In the genomic region with DNA sequence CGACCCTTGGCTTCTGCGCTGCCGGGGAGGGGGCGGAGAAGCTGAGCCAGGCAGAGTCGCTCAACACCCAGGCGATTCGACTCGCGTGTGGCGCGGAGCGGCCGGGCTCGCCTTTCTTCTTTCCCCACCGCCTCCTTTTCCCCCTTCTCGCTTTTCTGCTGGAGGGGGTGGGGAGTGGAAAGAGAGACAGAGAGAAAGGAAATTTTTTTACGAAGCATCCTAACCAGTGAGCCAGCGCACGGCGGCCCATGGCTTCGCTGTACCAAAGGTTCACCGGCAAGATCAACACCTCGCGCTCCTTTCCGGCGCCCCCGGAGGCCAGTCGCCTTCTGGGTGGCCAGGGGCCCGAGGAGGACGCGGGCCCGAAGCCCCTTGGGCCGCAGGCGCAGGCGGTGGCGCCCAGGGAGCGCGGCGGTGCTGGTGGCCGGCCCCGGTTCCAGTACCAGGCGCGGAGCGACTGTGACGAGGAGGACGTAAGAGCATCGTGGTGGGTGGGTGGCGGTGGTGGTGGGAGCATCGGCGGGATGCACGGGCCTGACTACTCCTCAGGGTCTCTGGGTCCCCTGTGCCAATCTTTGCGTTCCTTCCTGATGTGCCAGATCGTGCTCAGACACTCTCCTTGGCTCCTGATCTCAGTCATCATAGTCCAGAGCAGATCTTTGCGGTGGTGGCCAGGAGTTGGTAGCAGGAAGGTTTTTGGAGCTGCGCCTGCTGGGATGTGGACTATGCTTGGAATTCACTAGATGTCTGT, we compare ENCODE assay signal across 8 mouse cellular contexts.
DNase-seq lines count a peak whose midpoint lies in the region; ATAC-seq lines count a peak whose summit lies in the region.

No protein-coding gene starts in this region.

- H3K4me2 ChIP-seq in kidney, embryonic 14.5 days (replicated peaks; ENCODE audit: low read depth, low read length): peak overlapping the region; percentile 71
- peak overlapping the region; percentile 31 for H3K4me2 ChIP-seq in limb, embryonic 15.5 days
- peak overlapping the region; percentile 35 for H3K4me2 ChIP-seq in stomach, embryonic 14.5 days (replicated peaks; ENCODE audit: low read depth, low read length)

- H3K27ac ChIP-seq in kidney, embryonic 14.5 days (ENCODE audit: low read depth, low read length): no peak overlapping the region
- H3K27ac ChIP-seq in limb, embryonic 15.5 days: no peak overlapping the region
- H3K27ac ChIP-seq in stomach, embryonic 14.5 days (ENCODE audit: low read length): no peak overlapping the region

- 3% methylated on average over 44 of the region's 55 CpGs for WGBS in kidney, embryonic 14.5 days
- 2% methylated on average over 54 of the region's 55 CpGs for WGBS in limb, embryonic 15.5 days
- WGBS in stomach, embryonic 14.5 days: 3% methylated on average over 52 of the region's 55 CpGs

- H3K36me3 ChIP-seq in kidney, embryonic 14.5 days (ENCODE audit: control insufficient read depth, insufficient read depth, low read length): no peaks in the 10 kb centered on the region
- H3K36me3 ChIP-seq in limb, embryonic 15.5 days: no peaks in the 10 kb centered on the region
- no peaks in the 10 kb centered on the region for H3K36me3 ChIP-seq in stomach, embryonic 14.5 days (ENCODE audit: control insufficient read depth, insufficient read depth, low read length)

- peak overlapping the region; percentile 35 for H3K4me3 ChIP-seq in kidney, embryonic 14.5 days (ENCODE audit: low read length)
- peak overlapping the region; percentile 15 for H3K4me3 ChIP-seq in limb, embryonic 15.5 days
- H3K4me3 ChIP-seq in stomach, embryonic 14.5 days (ENCODE audit: low read depth, low read length): peak overlapping the region; percentile 18; the same call in 1 of the 2 replicates

- H3K27me3 ChIP-seq in kidney, embryonic 14.5 days (ENCODE audit: control insufficient read depth, insufficient read depth, low read length): peaks cover 21% of the 10 kb centered on the region
- H3K27me3 ChIP-seq in limb, embryonic 15.5 days: peaks cover 41% of the 10 kb centered on the region
- 0 out of 2 replicates have a peak, but pooled peaks cover 17% of the 10 kb centered on the region for H3K27me3 ChIP-seq in stomach, embryonic 14.5 days (ENCODE audit: control insufficient read depth, insufficient read depth, low read length)

- no peak for ATAC-seq in kidney, embryonic 14.5 days (ENCODE audit: low FRiP score, low TSS enrichment)
- no peak for ATAC-seq in limb, embryonic 15.5 days (ENCODE audit: insufficient number of reproducible peaks, low FRiP score, low TSS enrichment, low read depth)
- no peak for ATAC-seq in stomach, embryonic 14.5 days (ENCODE audit: insufficient number of reproducible peaks, insufficient read depth, low FRiP score, low read depth)

- DNase-seq in kidney, postnatal 36 days: no peak
- peak; percentile 65 to 67 for DNase-seq in cerebellum, postnatal 25 days
- DNase-seq in frontal cortex, postnatal 36 days (ENCODE audit: low spot score in 2 of 2): peak; percentile 45 to 58
- DNase-seq in kidney, adult 18-20 months: no peak
- DNase-seq in lung, adult 18-20 months: no peak

- H3K4me1 ChIP-seq in kidney, embryonic 14.5 days (ENCODE audit: control insufficient read depth, insufficient read depth, low read length): peaks cover 3% of the 10 kb centered on the region; the same call in 1 of the 2 replicates
- H3K4me1 ChIP-seq in limb, embryonic 15.5 days: peaks cover 5% of the 10 kb centered on the region; the same call in 1 of the 2 replicates
- H3K4me1 ChIP-seq in stomach, embryonic 14.5 days (ENCODE audit: control insufficient read depth, insufficient read depth, low read length): no peaks in the 10 kb centered on the region

- H3K9ac ChIP-seq in kidney, embryonic 14.5 days (ENCODE audit: low read depth, low read length): no peak overlapping the region
- no peak overlapping the region for H3K9ac ChIP-seq in limb, embryonic 15.5 days
- H3K9ac ChIP-seq in stomach, embryonic 14.5 days (replicated peaks; ENCODE audit: low read depth, low read length): no peak overlapping the region

- H3K9me3 ChIP-seq in kidney, embryonic 14.5 days (ENCODE audit: control insufficient read depth, low read length): no peaks in the 10 kb centered on the region
- H3K9me3 ChIP-seq in limb, embryonic 15.5 days: no peaks in the 10 kb centered on the region
- H3K9me3 ChIP-seq in stomach, embryonic 14.5 days (ENCODE audit: control insufficient read depth, low read depth, low read length): no peaks in the 10 kb centered on the region

Comparison
In these comparisons a context has a peak if more than half of its experiments do, and no peak if none do; other contexts are left out.
1. DNase-seq: peak in cerebellum, postnatal 25 days (2 of 2) and frontal cortex, postnatal 36 days (2 of 2); none in kidney, postnatal 36 days (0 of 2), kidney, adult 18-20 months (single experiment) and lung, adult 18-20 months (0 of 2).
2. Peak in every context shown above with its lines, with median percentiles within 50 percentile points of each other: H3K4me2 ChIP-seq and H3K4me3 ChIP-seq.